Mouse (Mus musculus): ENCODE results near the gene Emp1. TPM values are rescaled to one million over a fixed set of nuclear protein-coding genes. Genes with fewer than 3 reads are reported as not detected.

The Emp1 gene
- polyA plus RNA-seq (2016; fragmentation: Nextera tagmentation; extraction: Ambion mirVana) = 5.0 and 9.0 TPM in 2 replicates

- peak within 1 kb of the TSS; percentile 24; the same call in 1 of the 2 replicates for H3K4me3 ChIP-seq
- H3K36me3 ChIP-seq = no peaks in the 10 kb centered on the region
- WGBS = 45% methylated on average over 13 of the region's 13 CpGs
- H3K9me3 ChIP-seq (replicated peaks) = no peaks in the 10 kb centered on the region
- no peak for DNase-seq (ENCODE audit: low spot score)
- H3K4me1 ChIP-seq = peaks cover 42% of the 10 kb centered on the region
- peak within 1 kb of the TSS; percentile 78 for H3K27ac ChIP-seq
- H3K27me3 ChIP-seq (ENCODE audit: low read depth, poor library complexity, severe bottlenecking) = no peaks in the 10 kb centered on the region
These were observed at the start of gene Emp1 for GRCm38 (mm10) chr6:135362459-135363159. TSS of gene Emp1 (plus strand) at chr6:135362545.

- Histone ChIP-seq H3K4me1 (peaks cover 9% of the 10 kb centered on the region; the same call in 1 of the 2 replicates), H3K27ac (no peak overlapping the region; the same call in 1 of the 2 replicates), H3K9me3 (replicated peaks) (no peaks in the 10 kb centered on the region), H3K36me3 (no peaks in the 10 kb centered on the region), H3K4me3 (no peak overlapping the region), H3K27me3 (ENCODE audit: low read depth, poor library complexity, severe bottlenecking) (no peaks in the 10 kb centered on the region)
- 48% methylated on average over 9 of the region's 9 CpGs for WGBS
- DNase-seq (ENCODE audit: low spot score) = no peak
These were observed 48.4 kb upstream of the Emp1 start for GRCm38 (mm10) chr6:135313981-135314380.

- H3K36me3 ChIP-seq = no peaks in the 10 kb centered on the region
- H3K4me3 ChIP-seq = no peak overlapping the region
- peaks cover 9% of the 10 kb centered on the region; the same call in 1 of the 2 replicates for H3K4me1 ChIP-seq
- no peak for DNase-seq (ENCODE audit: low spot score)
- no peak overlapping the region for H3K27ac ChIP-seq
- H3K9me3 ChIP-seq (replicated peaks) = no peaks in the 10 kb centered on the region
- 89% methylated on average over 2 of the region's 2 CpGs for WGBS
- no peaks in the 10 kb centered on the region for H3K27me3 ChIP-seq (ENCODE audit: low read depth, poor library complexity, severe bottlenecking)
These were observed 46.2 kb upstream of the Emp1 start for GRCm38 (mm10) chr6:135316141-135316540.

- peaks cover 12% of the 10 kb centered on the region for H3K4me1 ChIP-seq
- no peak for DNase-seq (ENCODE audit: low spot score)
- no peak overlapping the region for H3K4me3 ChIP-seq
- no peaks in the 10 kb centered on the region for H3K9me3 ChIP-seq (replicated peaks)
- H3K27me3 ChIP-seq (ENCODE audit: low read depth, poor library complexity, severe bottlenecking) = no peaks in the 10 kb centered on the region
- WGBS = 70% methylated on average over 5 of the region's 5 CpGs
- H3K27ac ChIP-seq = no peak overlapping the region
- H3K36me3 ChIP-seq = no peaks in the 10 kb centered on the region
These were observed 42.9 kb upstream of the Emp1 start for GRCm38 (mm10) chr6:135319431-135319933.

GRCm38 (mm10) chr6:135322749-135323148 lies 39.6 kb upstream of the Emp1 start:
- DNase-seq (ENCODE audit: low spot score) = no peak
- Histone ChIP-seq H3K36me3 (no peaks in the 10 kb centered on the region), H3K27ac (peak overlapping the region; percentile 46; the same call in 1 of the 2 replicates), H3K27me3 (ENCODE audit: low read depth, poor library complexity, severe bottlenecking) (no peaks in the 10 kb centered on the region), H3K9me3 (replicated peaks) (no peaks in the 10 kb centered on the region), H3K4me1 (peaks cover 12% of the 10 kb centered on the region), H3K4me3 (no peak overlapping the region)
- WGBS = 71% methylated on average over 7 of the region's 7 CpGs

GRCm38 (mm10) chr6:135323311-135323982 lies 38.9 kb upstream of the Emp1 start:
- Histone ChIP-seq H3K4me3 (no peak overlapping the region; the same call in 1 of the 2 replicates), H3K9me3 (replicated peaks) (no peaks in the 10 kb centered on the region), H3K27me3 (ENCODE audit: low read depth, poor library complexity, severe bottlenecking) (no peaks in the 10 kb centered on the region), H3K36me3 (no peaks in the 10 kb centered on the region), H3K4me1 (peaks cover 12% of the 10 kb centered on the region), H3K27ac (peak overlapping the region; percentile 46; the same call in 1 of the 2 replicates)
- DNase-seq (ENCODE audit: low spot score) = peak; percentile 49
- 57% methylated on average over 16 of the region's 16 CpGs for WGBS

GRCm38 (mm10) chr6:135324111-135324510 lies 38.2 kb upstream of the Emp1 start:
- Histone ChIP-seq H3K27me3 (ENCODE audit: low read depth, poor library complexity, severe bottlenecking) (no peaks in the 10 kb centered on the region), H3K27ac (no peak overlapping the region), H3K4me3 (no peak overlapping the region), H3K9me3 (replicated peaks) (no peaks in the 10 kb centered on the region), H3K4me1 (peaks cover 12% of the 10 kb centered on the region), H3K36me3 (no peaks in the 10 kb centered on the region)
- DNase-seq (ENCODE audit: low spot score) = no peak
- 75% methylated on average over 3 of the region's 3 CpGs for WGBS

- Histone ChIP-seq H3K4me1 (peaks cover 12% of the 10 kb centered on the region), H3K27me3 (ENCODE audit: low read depth, poor library complexity, severe bottlenecking) (no peaks in the 10 kb centered on the region), H3K27ac (no peak overlapping the region; the same call in 1 of the 2 replicates), H3K36me3 (no peaks in the 10 kb centered on the region), H3K9me3 (replicated peaks) (no peaks in the 10 kb centered on the region), H3K4me3 (no peak overlapping the region)
- 89% methylated on average over 9 of the region's 9 CpGs for WGBS
- DNase-seq (ENCODE audit: low spot score) = no peak
These were observed 37.6 kb upstream of the Emp1 start for GRCm38 (mm10) chr6:135324686-135325300.

- DNase-seq (ENCODE audit: low spot score) = no peak
These were observed 35.5 kb upstream of the Emp1 start for GRCm38 (mm10) chr6:135326847-135327246.

GRCm38 (mm10) chr6:135331916-135332315 lies 30.4 kb upstream of the Emp1 start:
- DNase-seq (ENCODE audit: low spot score) = no peak
- no peaks in the 10 kb centered on the region for H3K27me3 ChIP-seq (ENCODE audit: low read depth, poor library complexity, severe bottlenecking)
- peaks cover 27% of the 10 kb centered on the region for H3K4me1 ChIP-seq
- H3K36me3 ChIP-seq = no peaks in the 10 kb centered on the region
- no peak overlapping the region for H3K4me3 ChIP-seq
- 86% methylated on average over 4 of the region's 4 CpGs for WGBS
- peak overlapping the region; percentile 84; the same call in 1 of the 2 replicates for H3K27ac ChIP-seq
- no peaks in the 10 kb centered on the region for H3K9me3 ChIP-seq (replicated peaks)

More at GRCm38 (mm10) chr6:135326847-135327246, 35.5 kb upstream of the Emp1 start:
- Histone ChIP-seq H3K27me3 (ENCODE audit: low read depth, poor library complexity, severe bottlenecking) (no peaks in the 10 kb centered on the region), H3K4me3 (no peak overlapping the region), H3K36me3 (no peaks in the 10 kb centered on the region), H3K27ac (no peak overlapping the region), H3K9me3 (replicated peaks) (no peaks in the 10 kb centered on the region), H3K4me1 (peaks cover 12% of the 10 kb centered on the region)
- 87% methylated on average over 7 of the region's 7 CpGs for WGBS

GRCm38 (mm10) chr6:135332737-135333281 lies 29.5 kb upstream of the Emp1 start:
- H3K4me1 ChIP-seq = peaks cover 27% of the 10 kb centered on the region
- H3K36me3 ChIP-seq = no peaks in the 10 kb centered on the region
- no peaks in the 10 kb centered on the region for H3K27me3 ChIP-seq (ENCODE audit: low read depth, poor library complexity, severe bottlenecking)
- peak overlapping the region; percentile 84 for H3K27ac ChIP-seq
- 24% methylated on average over 10 of the region's 10 CpGs for WGBS
- no peak overlapping the region for H3K4me3 ChIP-seq
- no peaks in the 10 kb centered on the region for H3K9me3 ChIP-seq (replicated peaks)
- peak; percentile 74 for DNase-seq (ENCODE audit: low spot score)

- Histone ChIP-seq H3K27me3 (ENCODE audit: low read depth, poor library complexity, severe bottlenecking) (no peaks in the 10 kb centered on the region), H3K4me1 (peaks cover 27% of the 10 kb centered on the region), H3K4me3 (no peak overlapping the region), H3K36me3 (no peaks in the 10 kb centered on the region), H3K9me3 (replicated peaks) (no peaks in the 10 kb centered on the region), H3K27ac (peak overlapping the region; percentile 78)
- peak; percentile 39 for DNase-seq (ENCODE audit: low spot score)
- WGBS = 68% methylated on average over 5 of the region's 5 CpGs
These were observed 28.2 kb upstream of the Emp1 start for GRCm38 (mm10) chr6:135333994-135334651.
